Mouse (Mus musculus): ENCODE results near the gene Olfr943.

Olfr943 gene

GRCm38 (mm10) chr9:39166004-39166403, at the start of gene Olfr943:
Olfr943 (plus strand) TSS chr9:39166304.
- no peaks in the 10 kb centered on the region for H3K27me3 ChIP-seq (ENCODE audit: control insufficient read depth, insufficient read depth, low read length, poor library complexity, severe bottlenecking)
- DNase-seq (ENCODE audit: low read depth, low spot score), result no peak
- H3K36me3 ChIP-seq (ENCODE audit: control insufficient read depth, insufficient read depth, low read length, poor library complexity, severe bottlenecking), result no peaks in the 10 kb centered on the region

- H3K27me3 ChIP-seq (ENCODE audit: control insufficient read depth, insufficient read depth, low read length, poor library complexity, severe bottlenecking), result no peaks in the 10 kb centered on the region
- no peak for DNase-seq (ENCODE audit: low read depth, low spot score)
- H3K36me3 ChIP-seq (ENCODE audit: control insufficient read depth, insufficient read depth, low read length, poor library complexity, severe bottlenecking), result no peaks in the 10 kb centered on the region
These were observed 38.8 kb upstream of the Olfr943 start for GRCm38 (mm10) chr9:39127326-39127725.

GRCm38 (mm10) chr9:39127831-39128230, 38.3 kb upstream of the Olfr943 start, which contains the start of gene Olfr27:
Olfr27 (plus strand) TSS chr9:39128131.
- H3K36me3 ChIP-seq (ENCODE audit: control insufficient read depth, insufficient read depth, low read length, poor library complexity, severe bottlenecking), result no peaks in the 10 kb centered on the region

GRCm38 (mm10) chr9:39152401-39152800, 13.7 kb upstream of the Olfr943 start:
- no peak for DNase-seq (ENCODE audit: low read depth, low spot score)
- Histone ChIP-seq H3K36me3 (ENCODE audit: control insufficient read depth, insufficient read depth, low read length, poor library complexity, severe bottlenecking) (no peaks in the 10 kb centered on the region), H3K27me3 (ENCODE audit: control insufficient read depth, insufficient read depth, low read length, poor library complexity, severe bottlenecking) (no peaks in the 10 kb centered on the region)

More at GRCm38 (mm10) chr9:39127831-39128230, 38.3 kb upstream of the Olfr943 start, which contains the start of gene Olfr27:
- H3K27me3 ChIP-seq (ENCODE audit: control insufficient read depth, insufficient read depth, low read length, poor library complexity, severe bottlenecking), result no peaks in the 10 kb centered on the region
- DNase-seq (ENCODE audit: low read depth, low spot score), result no peak

- no peak for DNase-seq (ENCODE audit: low read depth, low spot score)
- no peaks in the 10 kb centered on the region for H3K27me3 ChIP-seq (ENCODE audit: control insufficient read depth, insufficient read depth, low read length, poor library complexity, severe bottlenecking)
- no peaks in the 10 kb centered on the region for H3K36me3 ChIP-seq (ENCODE audit: control insufficient read depth, insufficient read depth, low read length, poor library complexity, severe bottlenecking)
These were observed 35.5 kb downstream of the Olfr943 start, which contains the start of gene Olfr944 for GRCm38 (mm10) chr9:39201620-39202019. Olfr944 (plus strand) TSS chr9:39201920.

Measured in splenic B cell, adult 2 months (primary cell).